Mouse (Mus musculus) bone marrow, adult 2 months (tissue): ENCODE measurements around the gene Col4a2.

ENCODE experiments used
- CTCF ChIP-seq: fragments of 200-500 bp; IDR thresholded peaks from 2 replicates; pipeline ENCODE4 v1.5.1; 2011; ENCODE audit warnings: low read length, control low read depth; ENCODE audit not compliant: control insufficient read depth, insufficient read depth
- POLR2A ChIP-seq: fragments of 200-500 bp; IDR thresholded peaks from 2 replicates; pipeline ENCODE4 v1.6.1; 2011; ENCODE audit warnings: low read depth, mild to moderate bottlenecking, control low read depth, low read length, borderline replicate concordance; ENCODE audit not compliant: control insufficient read depth

GRCm38 (mm10) chr8:11415089-11415488 is 102.5 kb downstream of the Col4a2 start:
- no peak; the same call in 1 of the 2 replicates for TF ChIP-seq POLR2A
- no peak for TF ChIP-seq CTCF
